9 mouse cellular contexts compared by ENCODE assay signal in the genomic region with DNA sequence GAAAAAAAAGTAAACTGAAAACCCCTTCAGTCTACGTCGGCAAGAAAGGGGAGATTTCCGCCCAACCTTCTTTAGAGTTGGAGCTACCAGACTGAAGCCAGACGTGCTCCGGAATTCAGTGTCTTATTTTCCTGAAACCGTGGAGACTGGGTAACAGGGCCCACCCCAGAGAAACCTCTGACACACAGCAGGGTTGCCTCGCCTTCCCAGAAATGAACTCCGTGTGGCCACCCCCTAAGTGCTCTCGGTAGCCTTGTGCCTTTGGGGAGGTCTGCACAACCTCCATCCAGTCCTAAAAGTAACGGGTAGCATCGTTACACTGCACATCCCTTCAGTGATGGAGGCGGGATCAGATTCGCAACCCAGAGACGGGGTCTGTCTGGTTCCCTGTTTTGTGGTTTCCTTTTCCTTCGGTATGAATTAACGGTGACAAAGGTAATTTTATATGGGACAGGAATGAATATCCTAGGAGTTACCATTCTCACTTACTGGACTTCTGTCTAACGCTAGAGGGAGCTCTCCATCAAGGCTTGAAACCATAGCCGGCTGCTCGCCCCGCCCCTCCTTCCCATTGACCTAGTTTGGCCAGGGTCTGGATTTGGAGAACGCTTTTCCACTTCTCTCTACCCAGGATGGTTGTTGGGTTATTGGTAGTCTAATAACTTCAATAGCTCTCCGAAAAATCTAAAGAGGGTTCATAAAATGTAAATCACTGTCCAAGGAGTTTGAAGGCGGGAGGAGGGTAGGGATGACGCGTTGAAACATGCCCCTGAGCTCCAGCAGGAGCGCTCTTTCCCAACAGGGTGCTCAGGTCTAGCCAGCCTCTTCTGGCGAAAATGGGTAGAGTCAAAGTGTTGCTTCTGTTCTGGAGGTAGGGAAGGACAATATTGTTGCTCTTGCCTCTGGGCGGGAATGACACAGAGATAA. TPM values are rescaled to one million over a fixed set of nuclear protein-coding genes. Genes with fewer than 3 reads are reported as not detected.
A peak's percentile ranks its signal among the peaks of the same experiment; 100 is the strongest.
DNase-seq lines count a peak whose midpoint lies in the region; ATAC-seq lines count a peak whose summit lies in the region.
"Had no signal": no experiment of that assay in that cellular context is flagged by ENCODE, and none has a peak within 500 bp of the region (broad histone marks: within the 10 kb centered on the region; RNA-seq: fewer than 3 reads in every experiment).

No protein-coding gene starts in this region.

- DNase-seq in adrenal gland, adult (ENCODE audit: inconsistent age in 2 of 2, low spot score in 1 of 2) = peak; percentile 86 to 97
- peak; percentile 92 for DNase-seq in embryo, embryonic 10 days (ENCODE audit: low spot score)
- peak; percentile 79 for DNase-seq in gastrocnemius, postnatal 10 days
- DNase-seq in induced T-regulatory cell, adult 2 months (ENCODE audit: low read depth) = peak; percentile 91
- peak; percentile 83 to 89 for DNase-seq in left cerebral cortex, postnatal 10 days (ENCODE audit: extremely low spot score in 1 of 2, low spot score in 2 of 2)
- peak; percentile 66 to 70 for DNase-seq in right cerebral cortex, postnatal 36 days (ENCODE audit: low spot score in 2 of 2)
- DNase-seq in MN1 (ENCODE audit: low spot score) = no peak

- ATAC-seq in megakaryocyte progenitor cell, adult 5-6 weeks (replicated peaks; ENCODE audit: poor library complexity) = peak; percentile 60

- intact Hi-C loops in left cerebral cortex, postnatal 10 days (cut with DNase I) = loop anchor here (2.0 to 10.0 kb wide), 7 partner anchors 503 to 1973 kb away; no protein-coding TSS in a partner anchor

RNA-seq across cellular contexts. Expression of gene Gm37419, which starts 6.1 kb away (rescaled TPM):
- total RNA-seq in gastrocnemius, postnatal 10 days (2021) = not detected
- total RNA-seq in left cerebral cortex, postnatal 10 days (2021) = not detected
- not detected in 2 replicates for total RNA-seq in megakaryocyte progenitor cell, adult 5-6 weeks (2015)
- total RNA-seq in megakaryocyte progenitor cell, adult 5-6 weeks (2017) = not detected in 2 replicates
- total RNA-seq: neutrophil, adult 5-6 weeks had no signal

RNA-seq across cellular contexts. Expression of gene Bcl6, which starts 6.5 kb away (rescaled TPM):
- total RNA-seq in gastrocnemius, postnatal 10 days (2021) = 10 to 100 TPM; 24.1 to 31.2 TPM
- 10 to 100 TPM; 23.0 to 25.8 TPM for total RNA-seq in left cerebral cortex, postnatal 10 days (2021)
- total RNA-seq in megakaryocyte progenitor cell, adult 5-6 weeks (2015) = 4.1 and 6.9 TPM in 2 replicates
- total RNA-seq in megakaryocyte progenitor cell, adult 5-6 weeks (2017) = 2.4 and 3.2 TPM in 2 replicates

RNA-seq across cellular contexts. Expression of gene Rtp2, which starts 50.0 kb away (rescaled TPM):
- not detected for total RNA-seq in gastrocnemius, postnatal 10 days (2021)
- under 1 TPM in 1 of 2 experiments, not detected in 1; 0.45 TPM for total RNA-seq in left cerebral cortex, postnatal 10 days (2021)
- total RNA-seq in megakaryocyte progenitor cell, adult 5-6 weeks (2015) = not detected in 2 replicates
- total RNA-seq in megakaryocyte progenitor cell, adult 5-6 weeks (2017) = not detected in 2 replicates
- total RNA-seq: neutrophil, adult 5-6 weeks had no signal
